Mouse (Mus musculus): ENCODE results near the gene Dnah3. TPM values are rescaled to one million over a fixed set of nuclear protein-coding genes. Genes with fewer than 3 reads are reported as not detected.

Dnah3 gene
- polyA plus RNA-seq, 1 experiment from 2014 or later, result not detected

DNA sequence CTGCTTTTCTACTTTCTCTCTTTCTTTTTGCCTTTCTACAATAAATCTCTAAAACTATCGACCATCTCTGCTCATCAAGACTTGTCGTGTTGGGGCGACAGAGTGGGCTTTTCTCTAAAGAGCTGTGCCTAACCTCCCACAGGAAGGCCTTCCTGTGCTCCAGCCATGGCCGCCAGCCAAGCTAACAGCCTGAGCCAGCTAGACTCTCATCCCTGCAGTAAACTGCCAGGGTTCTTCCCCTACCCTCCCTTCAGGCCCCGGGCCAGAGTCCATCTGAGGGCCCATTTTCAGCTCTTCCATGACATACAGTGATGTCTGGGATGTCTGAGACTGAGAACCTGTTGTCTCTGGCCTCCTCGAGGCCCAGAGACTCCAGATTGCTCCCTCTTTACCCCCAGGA lies 118.8 kb downstream of the Dnah3 start:
- DNase-seq (ENCODE audit: low spot score) (no peak), ATAC-seq (ENCODE audit: insufficient read depth, low FRiP score, low TSS enrichment) (no peak)
- Histone ChIP-seq H3K4me2 (ENCODE audit: low read depth) (no peak overlapping the region), H3K9ac (ENCODE audit: low read length) (no peak overlapping the region), H3K36me3 (ENCODE audit: control insufficient read depth, insufficient read depth, low read length) (no peaks in the 10 kb centered on the region), H3K4me3 (ENCODE audit: low read depth, low read length) (no peak overlapping the region), H3K27ac (ENCODE audit: low read depth, low read length) (no peak overlapping the region), H3K27me3 (ENCODE audit: control insufficient read depth, insufficient read depth, low read length) (no peaks in the 10 kb centered on the region), H3K4me1 (ENCODE audit: control insufficient read depth, insufficient read depth, low read length) (no peaks in the 10 kb centered on the region), H3K9me3 (ENCODE audit: control insufficient read depth, low read length) (no peaks in the 10 kb centered on the region)
- WGBS, result 87% methylated on average over 6 of the region's 6 CpGs

DNA sequence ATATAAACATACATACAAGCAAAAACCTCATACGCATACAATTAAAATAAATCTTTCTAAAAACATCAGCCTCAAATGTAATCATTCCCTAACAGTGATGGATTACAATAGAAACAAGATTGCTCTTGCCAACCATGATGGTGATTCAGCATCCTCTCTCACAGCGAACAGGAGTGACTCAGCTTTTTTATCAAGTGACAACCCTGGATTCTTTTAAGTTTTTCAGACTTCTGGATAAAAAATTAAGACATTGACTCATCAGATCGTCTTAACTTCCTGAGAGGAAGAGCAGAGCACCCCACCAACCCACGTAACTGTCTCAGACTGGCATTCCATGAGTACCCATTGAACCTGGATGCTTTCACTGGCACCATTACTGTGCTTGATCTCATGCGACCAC lies 120.9 kb downstream of the Dnah3 start:
- DNase-seq (ENCODE audit: low spot score) (no peak), ATAC-seq (ENCODE audit: insufficient read depth, low FRiP score, low TSS enrichment) (no peak)
- no peaks in the 10 kb centered on the region for H3K4me1 ChIP-seq (ENCODE audit: control insufficient read depth, insufficient read depth, low read length)
- H3K27me3 ChIP-seq (ENCODE audit: control insufficient read depth, insufficient read depth, low read length), result no peaks in the 10 kb centered on the region
- H3K4me3 ChIP-seq (ENCODE audit: low read depth, low read length), result no peak overlapping the region
- no peak overlapping the region for H3K9ac ChIP-seq (ENCODE audit: low read length)
- no peaks in the 10 kb centered on the region for H3K9me3 ChIP-seq (ENCODE audit: control insufficient read depth, low read length)
- 87% methylated on average over 5 of the region's 5 CpGs for WGBS
- H3K36me3 ChIP-seq (ENCODE audit: control insufficient read depth, insufficient read depth, low read length), result no peaks in the 10 kb centered on the region
- no peak overlapping the region for H3K27ac ChIP-seq (ENCODE audit: low read depth, low read length)
- H3K4me2 ChIP-seq (ENCODE audit: low read depth), result no peak overlapping the region

DNA sequence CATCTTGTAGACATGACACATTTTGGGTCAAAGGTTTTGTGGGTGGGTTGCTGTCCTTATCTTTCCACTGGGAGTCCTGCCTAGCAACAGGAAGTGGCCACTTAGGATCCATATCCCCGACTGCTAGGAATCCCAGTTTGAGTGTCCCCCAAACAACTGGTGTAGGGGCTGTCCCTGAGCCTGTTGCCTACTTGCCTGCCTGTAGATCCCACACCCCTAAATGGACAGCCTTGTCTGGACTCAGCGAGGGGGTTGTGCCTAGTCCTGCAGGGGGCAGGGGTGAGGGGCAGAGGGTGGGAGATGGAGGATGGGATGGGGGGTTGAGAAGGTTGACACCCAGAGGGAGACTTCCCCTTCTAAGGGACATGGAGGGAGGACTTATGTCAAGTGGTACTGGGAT lies 125.8 kb downstream of the Dnah3 start:
- 90% methylated on average over 2 of the region's 2 CpGs for WGBS
- no peaks in the 10 kb centered on the region for H3K9me3 ChIP-seq (ENCODE audit: control insufficient read depth, low read length)
- no peak overlapping the region for H3K4me2 ChIP-seq (ENCODE audit: low read depth)
- DNase-seq (ENCODE audit: low spot score) (no peak), ATAC-seq (ENCODE audit: insufficient read depth, low FRiP score, low TSS enrichment) (no peak)
- H3K4me3 ChIP-seq (ENCODE audit: low read depth, low read length), result no peak overlapping the region
- H3K36me3 ChIP-seq (ENCODE audit: control insufficient read depth, insufficient read depth, low read length), result no peaks in the 10 kb centered on the region
- no peak overlapping the region for H3K9ac ChIP-seq (ENCODE audit: low read length)
- H3K27ac ChIP-seq (ENCODE audit: low read depth, low read length), result no peak overlapping the region
- H3K27me3 ChIP-seq (ENCODE audit: control insufficient read depth, insufficient read depth, low read length), result no peaks in the 10 kb centered on the region
- no peaks in the 10 kb centered on the region for H3K4me1 ChIP-seq (ENCODE audit: control insufficient read depth, insufficient read depth, low read length)

DNA sequence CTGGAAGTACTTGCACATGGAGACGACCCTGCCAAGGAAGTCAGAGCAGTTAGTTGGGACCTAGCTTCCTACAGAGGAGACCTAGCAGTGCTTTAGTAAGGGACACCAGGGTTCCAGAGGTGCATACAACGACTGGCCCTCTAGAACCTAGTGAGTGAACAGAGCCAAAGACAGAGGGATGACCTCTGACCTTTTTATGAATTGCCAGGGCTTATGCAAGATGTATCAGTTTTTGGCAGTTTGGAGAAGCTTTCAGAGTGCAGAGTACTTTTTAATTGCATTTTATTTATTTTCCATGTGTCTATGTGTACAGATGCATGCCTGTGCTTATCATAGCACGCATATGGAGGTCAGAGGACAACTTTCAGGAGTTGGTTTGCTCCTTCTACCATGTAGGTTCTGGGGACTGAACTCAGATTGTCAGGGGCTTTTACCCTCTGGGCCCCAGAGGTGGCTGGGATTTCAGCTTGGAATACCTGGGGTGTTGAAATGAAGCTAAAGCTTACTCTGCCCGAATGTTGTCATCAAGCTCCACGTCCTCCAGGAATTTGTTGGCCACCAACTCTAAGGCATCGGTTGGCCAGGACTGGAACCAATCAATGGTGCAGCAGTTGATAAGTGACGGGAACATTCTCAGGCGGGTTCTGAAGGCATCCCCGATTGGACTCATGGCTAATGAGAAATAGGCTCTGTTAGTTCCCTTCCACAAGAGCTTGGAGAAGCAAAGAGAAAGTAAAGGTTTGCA lies 129.3 kb downstream of the Dnah3 start:
- ATAC-seq (ENCODE audit: insufficient read depth, low FRiP score, low TSS enrichment) (no peak), DNase-seq (ENCODE audit: low spot score) (no peak)
- Histone ChIP-seq H3K9ac (ENCODE audit: low read length) (no peak overlapping the region), H3K9me3 (ENCODE audit: control insufficient read depth, low read length) (no peaks in the 10 kb centered on the region), H3K36me3 (ENCODE audit: control insufficient read depth, insufficient read depth, low read length) (no peaks in the 10 kb centered on the region), H3K4me2 (ENCODE audit: low read depth) (no peak overlapping the region), H3K27me3 (ENCODE audit: control insufficient read depth, insufficient read depth, low read length) (no peaks in the 10 kb centered on the region), H3K4me3 (ENCODE audit: low read depth, low read length) (no peak overlapping the region), H3K27ac (ENCODE audit: low read depth, low read length) (no peak overlapping the region), H3K4me1 (ENCODE audit: control insufficient read depth, insufficient read depth, low read length) (no peaks in the 10 kb centered on the region)
- WGBS, result 87% methylated on average over 9 of the region's 9 CpGs

DNA sequence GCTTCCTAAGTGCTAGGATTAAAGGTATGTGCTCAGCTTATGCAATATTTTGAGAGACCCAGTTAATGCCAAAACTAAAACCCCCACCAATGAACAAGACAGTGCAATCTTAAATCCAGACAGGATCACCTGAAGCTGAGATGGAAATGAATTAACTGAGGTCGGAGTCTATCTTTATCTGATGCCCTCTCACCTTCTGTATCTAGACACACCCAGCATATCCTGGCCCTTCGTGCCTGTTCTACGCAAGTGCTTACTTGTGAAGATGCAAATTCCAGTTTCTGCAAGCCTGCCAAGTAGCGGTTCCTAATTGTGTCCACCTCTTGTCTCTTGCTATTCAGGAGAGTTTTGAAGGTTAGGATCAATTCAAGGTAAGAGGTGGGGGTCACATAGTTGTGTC lies 129.9 kb downstream of the Dnah3 start:
- Histone ChIP-seq H3K9me3 (ENCODE audit: control insufficient read depth, low read length) (no peaks in the 10 kb centered on the region), H3K27ac (ENCODE audit: low read depth, low read length) (no peak overlapping the region), H3K4me3 (ENCODE audit: low read depth, low read length) (no peak overlapping the region), H3K36me3 (ENCODE audit: control insufficient read depth, insufficient read depth, low read length) (no peaks in the 10 kb centered on the region), H3K4me1 (ENCODE audit: control insufficient read depth, insufficient read depth, low read length) (no peaks in the 10 kb centered on the region), H3K4me2 (ENCODE audit: low read depth) (no peak overlapping the region), H3K27me3 (ENCODE audit: control insufficient read depth, insufficient read depth, low read length) (no peaks in the 10 kb centered on the region), H3K9ac (ENCODE audit: low read length) (no peak overlapping the region)
- WGBS, result 90% methylated on average over 4 of the region's 4 CpGs
- ATAC-seq (ENCODE audit: insufficient read depth, low FRiP score, low TSS enrichment), result no peak
- DNase-seq (ENCODE audit: low spot score), result no peak

DNA sequence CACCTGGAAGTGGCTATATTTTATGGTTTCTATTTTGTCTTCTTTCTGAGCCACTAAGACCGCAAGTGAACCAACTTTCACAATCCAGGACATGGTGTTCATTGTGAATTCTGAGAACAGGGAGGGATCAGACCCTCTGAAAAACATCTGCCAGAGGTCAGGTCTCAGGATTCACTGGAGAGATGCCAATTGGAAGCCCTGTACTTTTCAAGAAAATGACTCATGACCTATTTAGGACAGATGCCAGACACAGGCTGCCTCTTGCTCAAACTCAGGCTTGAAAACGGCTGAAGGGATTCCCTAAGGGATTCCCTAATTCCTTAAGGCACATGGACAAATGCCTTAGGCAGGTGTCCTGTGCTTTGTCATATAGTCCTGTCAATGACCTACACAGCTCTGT lies 134.0 kb downstream of the Dnah3 start:
- no peak for ATAC-seq (ENCODE audit: insufficient read depth, low FRiP score, low TSS enrichment)
- Histone ChIP-seq H3K4me2 (ENCODE audit: low read depth) (no peak overlapping the region), H3K36me3 (ENCODE audit: control insufficient read depth, insufficient read depth, low read length) (no peaks in the 10 kb centered on the region), H3K4me3 (ENCODE audit: low read depth, low read length) (no peak overlapping the region), H3K27me3 (ENCODE audit: control insufficient read depth, insufficient read depth, low read length) (no peaks in the 10 kb centered on the region), H3K9ac (ENCODE audit: low read length) (no peak overlapping the region), H3K4me1 (ENCODE audit: control insufficient read depth, insufficient read depth, low read length) (no peaks in the 10 kb centered on the region), H3K9me3 (ENCODE audit: control insufficient read depth, low read length) (no peaks in the 10 kb centered on the region), H3K27ac (ENCODE audit: low read depth, low read length) (no peak overlapping the region)
- DNase-seq (ENCODE audit: low spot score), result no peak
- WGBS, result 73% methylated on average over 2 of the region's 2 CpGs

DNA sequence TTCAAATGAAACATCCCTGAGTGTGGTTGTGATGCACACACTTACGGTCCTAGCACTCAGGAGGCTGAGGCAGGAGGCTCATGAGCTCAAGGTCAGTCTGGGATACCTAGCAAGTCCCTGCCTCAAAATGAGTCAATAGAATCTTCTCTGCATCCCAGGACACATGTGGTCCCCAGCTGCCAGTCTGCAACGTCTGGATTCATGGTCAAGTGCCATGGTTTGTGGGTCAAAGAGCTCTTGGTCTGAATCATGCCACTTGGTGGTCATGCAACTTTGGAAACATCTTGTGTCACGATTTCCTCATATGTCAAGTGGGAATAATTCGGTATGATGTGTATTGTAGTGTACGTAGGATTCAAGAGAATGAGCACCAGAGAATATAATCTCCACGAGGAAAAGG lies 134.5 kb downstream of the Dnah3 start:
- H3K4me1 ChIP-seq (ENCODE audit: control insufficient read depth, insufficient read depth, low read length), result no peaks in the 10 kb centered on the region
- H3K9ac ChIP-seq (ENCODE audit: low read length), result no peak overlapping the region
- H3K27me3 ChIP-seq (ENCODE audit: control insufficient read depth, insufficient read depth, low read length), result no peaks in the 10 kb centered on the region
- H3K4me3 ChIP-seq (ENCODE audit: low read depth, low read length), result no peak overlapping the region
- no peak overlapping the region for H3K27ac ChIP-seq (ENCODE audit: low read depth, low read length)
- H3K9me3 ChIP-seq (ENCODE audit: control insufficient read depth, low read length), result no peaks in the 10 kb centered on the region
- no peak overlapping the region for H3K4me2 ChIP-seq (ENCODE audit: low read depth)
- no peak for DNase-seq (ENCODE audit: low spot score)
- whole genome bisulfite sequencing, result 85% methylated on average over 6 of the region's 6 CpGs
- no peak for ATAC-seq (ENCODE audit: insufficient read depth, low FRiP score, low TSS enrichment)
- H3K36me3 ChIP-seq (ENCODE audit: control insufficient read depth, insufficient read depth, low read length), result no peaks in the 10 kb centered on the region

DNA sequence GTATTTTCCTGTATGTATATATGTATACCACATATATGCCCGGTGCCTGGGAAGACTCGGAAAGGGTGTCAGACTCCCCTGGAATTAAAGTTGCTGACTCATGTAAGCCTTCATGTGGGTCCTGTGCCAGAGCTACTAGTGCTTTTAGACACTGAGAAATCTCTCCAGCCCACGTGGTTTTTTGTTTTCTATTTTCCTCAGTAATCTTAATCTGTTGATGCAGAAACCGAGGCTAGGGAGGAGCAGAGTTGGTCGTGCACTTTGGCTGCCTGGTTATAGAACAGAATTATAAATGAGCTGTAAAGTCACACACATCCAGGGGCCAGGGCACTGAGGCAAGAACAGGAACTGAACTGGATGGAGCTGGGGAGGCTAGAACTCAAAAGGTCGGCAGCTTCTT lies 135.1 kb downstream of the Dnah3 start:
- H3K36me3 ChIP-seq (ENCODE audit: control insufficient read depth, insufficient read depth, low read length), result no peaks in the 10 kb centered on the region
- H3K9me3 ChIP-seq (ENCODE audit: control insufficient read depth, low read length), result no peaks in the 10 kb centered on the region
- H3K4me3 ChIP-seq (ENCODE audit: low read depth, low read length), result no peak overlapping the region
- ATAC-seq (ENCODE audit: insufficient read depth, low FRiP score, low TSS enrichment) (no peak), DNase-seq (ENCODE audit: low spot score) (no peak)
- no peaks in the 10 kb centered on the region for H3K4me1 ChIP-seq (ENCODE audit: control insufficient read depth, insufficient read depth, low read length)
- 86% methylated on average over 6 of the region's 6 CpGs for WGBS
- H3K27ac ChIP-seq (ENCODE audit: low read depth, low read length), result no peak overlapping the region
- no peak overlapping the region for H3K4me2 ChIP-seq (ENCODE audit: low read depth)
- H3K9ac ChIP-seq (ENCODE audit: low read length), result no peak overlapping the region
- H3K27me3 ChIP-seq (ENCODE audit: control insufficient read depth, insufficient read depth, low read length), result no peaks in the 10 kb centered on the region

DNA sequence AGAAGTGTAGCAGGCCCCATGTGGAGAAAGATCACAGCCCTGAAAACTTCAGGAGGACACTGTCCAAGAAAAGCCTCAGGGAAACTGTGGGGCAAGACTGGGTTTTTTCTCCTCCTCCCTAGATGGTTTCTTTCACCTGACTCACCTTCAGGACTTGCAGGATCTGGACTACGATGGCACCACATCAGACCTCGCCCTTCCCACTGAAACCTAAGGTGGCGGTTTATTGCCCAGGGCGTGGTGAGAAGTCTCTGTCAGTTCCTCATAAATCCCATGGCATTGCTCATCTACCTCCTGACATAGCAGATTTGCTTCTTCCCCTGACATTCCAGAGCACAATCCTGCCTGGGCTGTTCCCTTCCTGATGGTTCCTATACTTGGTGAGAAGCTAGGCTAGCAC lies 135.6 kb downstream of the Dnah3 start:
- H3K36me3 ChIP-seq (ENCODE audit: control insufficient read depth, insufficient read depth, low read length), result no peaks in the 10 kb centered on the region
- no peak for ATAC-seq (ENCODE audit: insufficient read depth, low FRiP score, low TSS enrichment)
- H3K27me3 ChIP-seq (ENCODE audit: control insufficient read depth, insufficient read depth, low read length), result no peaks in the 10 kb centered on the region
- no peak overlapping the region for H3K27ac ChIP-seq (ENCODE audit: low read depth, low read length)
- H3K4me2 ChIP-seq (ENCODE audit: low read depth), result no peak overlapping the region
- H3K9ac ChIP-seq (ENCODE audit: low read length), result no peak overlapping the region
- DNase-seq (ENCODE audit: low spot score), result no peak
- no peak overlapping the region for H3K4me3 ChIP-seq (ENCODE audit: low read depth, low read length)
- H3K9me3 ChIP-seq (ENCODE audit: control insufficient read depth, low read length), result no peaks in the 10 kb centered on the region
- 81% methylated on average over 4 of the region's 4 CpGs for WGBS
- no peaks in the 10 kb centered on the region for H3K4me1 ChIP-seq (ENCODE audit: control insufficient read depth, insufficient read depth, low read length)

Measured in neural tube, embryonic 11.5 days (tissue).